Mouse (Mus musculus) heart, adult 2 months (tissue): ENCODE measurements around the gene Pitpnc1. TPM values are rescaled to one million over a fixed set of nuclear protein-coding genes. Genes with fewer than 3 reads are reported as not detected.
A peak's percentile ranks its signal among the peaks of the same experiment; 100 is the strongest.

Experiments
- DNase-seq, 2 experiments: peaks; one replicate each; pipeline ENCODE4 v3.0.0; 2021
- H3K27ac ChIP-seq: fragments of 200-600 bp; 2 replicates; pipeline ENCODE4 v1.8.1; 2022
- H3K27me3 ChIP-seq: fragments of 200-500 bp; 2 replicates; pipeline ENCODE4 v1.6.1; 2012; ENCODE audit warnings: mild to moderate bottlenecking, low read length, inconsistent platforms, mixed read lengths; ENCODE audit not compliant: control insufficient read depth, insufficient read depth
- H3K36me3 ChIP-seq: fragments of 200-500 bp; 2 replicates; pipeline ENCODE4 v1.6.1; 2012; ENCODE audit warnings: low read length, inconsistent platforms; ENCODE audit not compliant: control insufficient read depth, insufficient read depth
- H3K4me1 ChIP-seq: fragments of 200-500 bp; 2 replicates; pipeline ENCODE4 v1.6.1; 2011; ENCODE audit warnings: low read length; ENCODE audit not compliant: control insufficient read depth, insufficient read depth
- H3K4me3 ChIP-seq: fragments of 200-600 bp; 2 replicates; pipeline ENCODE4 v1.8.1; 2022
- H3K79me2 ChIP-seq: fragments of 200-500 bp; replicated peaks from 2 replicates; pipeline ENCODE4 v1.6.1; 2012; ENCODE audit warnings: mild to moderate bottlenecking, inconsistent platforms, low read length, moderate library complexity, mixed read lengths; ENCODE audit not compliant: control insufficient read depth, insufficient read depth
- H3K9ac ChIP-seq: fragments of 200-500 bp; 2 replicates; pipeline ENCODE4 v1.6.1; 2012; ENCODE audit warnings: low read depth, mild to moderate bottlenecking, control low read depth, inconsistent platforms, low read length, mixed read lengths
- CTCF ChIP-seq: fragments of 200-600 bp; IDR thresholded peaks from 2 replicates; pipeline ENCODE4 v1.8.1; 2022; ENCODE audit warnings: antibody characterized with exemption, mild to moderate bottlenecking, moderate library complexity
- EP300 ChIP-seq: fragments of 200-500 bp; IDR thresholded peaks from 2 replicates; pipeline ENCODE4 v1.6.1; 2011; ENCODE audit warnings: low read depth, low read length, control low read depth; ENCODE audit not compliant: insufficient read depth
- POLR2A ChIP-seq: fragments of 200-500 bp; IDR thresholded peaks from 2 replicates; pipeline ENCODE4 v1.6.1; 2011; ENCODE audit warnings: mild to moderate bottlenecking, low read depth, low read length, control low read depth; ENCODE audit not compliant: insufficient read depth
- WGBS: fragments of 180-500 bp; shearing (Covaris S2); methylation state at CpG from one replicate; pipeline ENCODE4 v1.1.7; 2018; 5-methylcytosine and 5-hydroxymethylcytosine counted together
- intact Hi-C: fragments of 180-260 bp; cut with DNase I; formaldehyde crosslinking; loops from one replicate; pipeline ENCODE4 v1.15.1; 2025
- polyA plus RNA-seq: library from polyadenylated mRNA; depleted of rRNA; stranded (reverse); fragments of >200 nt; gene quantifications from 2 replicates; pipeline ENCODE4 v1.2.3, GENCODE M21; 2012
- total RNA-seq, 2 experiments: library from RNA; stranded (reverse); gene quantifications; 2 replicates each; pipeline ENCODE4 v1.2.3; 2021

Gene Pitpnc1
- total and polyA plus RNA-seq, 3 experiments = 22.7 to 68.1 (median 66.4) TPM

- H3K27me3 ChIP-seq = no peaks in the 10 kb centered on the region
- H3K9ac ChIP-seq = no peak overlapping the region
- WGBS = 51% methylated on average over 3 of the region's 3 CpGs
- TF ChIP-seq EP300 = no peak
- peaks cover 3% of the 10 kb centered on the region; the same call in 1 of the 2 replicates for H3K36me3 ChIP-seq
- intact Hi-C loops = no loop called here
- H3K27ac ChIP-seq = peak overlapping the region; percentile 21
- no peak for DNase-seq
- peaks cover 12% of the 10 kb centered on the region for H3K4me1 ChIP-seq
- no peaks in the 10 kb centered on the region; the same call in 1 of the 2 replicates for H3K79me2 ChIP-seq
- no peak overlapping the region for H3K4me3 ChIP-seq
These were observed 100.0 kb downstream of the Pitpnc1 start for GRCm38 (mm10) chr11:107370476-107370875.

GRCm38 (mm10) chr11:107369661-107370060 lies 100.8 kb downstream of the Pitpnc1 start:
- no peak for TF ChIP-seq CTCF
- no peak for TF ChIP-seq EP300
- DNase-seq = no peak
- peak overlapping the region; percentile 21 for H3K27ac ChIP-seq
- intact Hi-C loops = loop anchor here (1.0 kb wide), 1 partner anchor 132 kb away; no protein-coding TSS in a partner anchor
- no peaks in the 10 kb centered on the region for H3K27me3 ChIP-seq
- H3K79me2 ChIP-seq = no peaks in the 10 kb centered on the region; the same call in 1 of the 2 replicates
- H3K9ac ChIP-seq = no peak overlapping the region
- H3K4me3 ChIP-seq = no peak overlapping the region
- peaks cover 12% of the 10 kb centered on the region for H3K4me1 ChIP-seq
- 96% methylated on average over 6 of the region's 6 CpGs for WGBS
- peaks cover 3% of the 10 kb centered on the region; the same call in 1 of the 2 replicates for H3K36me3 ChIP-seq

DNA sequence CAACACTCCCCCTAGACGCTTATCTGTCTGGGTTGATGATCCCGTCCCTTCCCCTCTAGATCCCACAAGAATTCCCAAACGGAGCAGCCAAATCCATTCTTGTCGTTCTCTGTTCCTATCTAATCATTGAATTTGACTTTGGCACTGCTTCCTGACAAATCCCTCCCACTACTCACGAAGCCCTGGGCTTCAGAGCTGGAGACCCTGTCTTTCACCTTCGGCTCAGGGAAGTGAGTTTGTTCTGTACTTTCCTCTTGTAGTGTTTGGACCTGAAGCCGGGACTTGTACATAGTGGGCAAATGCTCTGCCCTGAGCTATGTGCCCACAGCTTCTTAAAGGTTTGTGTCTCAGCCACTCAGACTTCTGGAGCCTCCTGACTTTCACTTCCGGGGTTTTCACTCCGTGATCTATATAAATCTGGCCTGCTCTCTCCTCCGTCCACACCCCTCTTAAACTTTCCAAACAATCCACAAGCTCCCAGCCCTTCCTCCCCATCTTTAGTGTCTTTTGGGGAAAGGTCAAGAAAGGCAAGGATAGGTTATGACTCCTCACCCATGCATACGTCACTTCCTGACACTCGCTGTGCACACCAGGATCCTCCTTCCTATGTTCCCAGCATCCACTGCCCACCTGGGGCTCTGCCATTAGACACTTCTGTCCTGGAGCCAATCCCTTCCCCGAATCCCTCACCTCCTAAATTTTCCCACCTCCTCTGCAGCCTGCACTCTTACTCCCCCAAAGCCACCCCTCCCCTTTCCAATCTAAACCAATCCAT lies 104.4 kb downstream of the Pitpnc1 start:
- peaks cover 1% of the 10 kb centered on the region; the same call in 1 of the 2 replicates for H3K79me2 ChIP-seq
- H3K9ac ChIP-seq = no peak overlapping the region
- no peak for TF ChIP-seq CTCF
- TF ChIP-seq EP300 = no peak
- no peaks in the 10 kb centered on the region; the same call in 1 of the 2 replicates for H3K36me3 ChIP-seq
- H3K27me3 ChIP-seq = no peaks in the 10 kb centered on the region
- H3K4me3 ChIP-seq = peak overlapping the region; percentile 24
- no peak for DNase-seq
- 33% methylated on average over 13 of the region's 13 CpGs for WGBS
- peaks cover 10% of the 10 kb centered on the region for H3K4me1 ChIP-seq
- peak overlapping the region; percentile 46 for H3K27ac ChIP-seq
- intact Hi-C loops = loop anchor here (2.0 kb wide), 1 partner anchor 13 kb away; no protein-coding TSS in a partner anchor

DNA sequence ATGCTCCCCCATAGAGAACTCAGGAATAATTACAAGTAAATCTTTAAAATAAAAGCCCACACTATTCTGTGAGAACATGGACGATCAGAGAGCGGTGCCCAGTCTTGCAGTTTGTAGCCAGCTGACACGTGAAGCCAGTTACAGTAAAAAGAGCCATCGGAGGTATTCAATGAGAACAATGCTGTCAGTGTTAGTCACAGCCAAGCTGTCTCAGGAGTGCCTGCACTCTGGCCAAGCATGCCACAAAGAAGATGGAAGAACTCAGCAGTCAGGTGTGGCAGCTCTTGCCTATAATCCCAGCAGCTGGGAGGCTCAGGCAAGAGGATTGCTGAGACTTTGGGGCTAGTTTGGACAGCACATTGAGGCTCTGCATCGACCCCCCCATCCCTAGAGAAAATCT lies 111.8 kb downstream of the Pitpnc1 start:
- peaks cover 2% of the 10 kb centered on the region; the same call in 1 of the 2 replicates for H3K79me2 ChIP-seq
- 56% methylated on average over 5 of the region's 5 CpGs for WGBS
- H3K9ac ChIP-seq = no peak overlapping the region
- H3K27ac ChIP-seq = no peak overlapping the region
- no peak for DNase-seq
- H3K4me3 ChIP-seq = no peak overlapping the region
- no peaks in the 10 kb centered on the region; the same call in 1 of the 2 replicates for H3K36me3 ChIP-seq
- peaks cover 15% of the 10 kb centered on the region for H3K4me1 ChIP-seq
- no peaks in the 10 kb centered on the region for H3K27me3 ChIP-seq
- intact Hi-C loops = no loop called here
- TF ChIP-seq CTCF = no peak
- no peak for TF ChIP-seq POLR2A
- TF ChIP-seq EP300 = no peak

DNA sequence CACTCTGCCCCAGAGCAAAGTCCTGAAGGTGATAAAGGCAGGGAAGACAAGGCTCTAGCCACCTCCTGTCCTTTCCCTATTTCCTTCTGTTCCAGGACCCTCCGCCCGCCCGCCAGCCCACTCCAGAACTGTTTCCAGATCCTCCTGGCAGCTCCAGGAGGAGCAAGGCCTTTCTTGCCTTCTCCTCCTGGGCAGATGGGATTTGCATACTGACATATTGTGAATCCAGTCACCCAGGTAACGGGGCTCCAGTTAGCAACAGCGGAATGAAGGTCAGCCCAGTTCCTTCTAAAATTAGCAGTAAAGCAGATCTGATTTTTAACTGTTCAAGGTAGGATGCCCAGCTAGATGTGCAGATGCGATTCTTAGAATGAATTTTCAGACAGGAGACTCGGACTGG lies 114.3 kb downstream of the Pitpnc1 start:
- DNase-seq = no peak
- TF ChIP-seq EP300 (no peak), CTCF (no peak), POLR2A (no peak)
- peak overlapping the region; percentile 78 for H3K27ac ChIP-seq

DNA sequence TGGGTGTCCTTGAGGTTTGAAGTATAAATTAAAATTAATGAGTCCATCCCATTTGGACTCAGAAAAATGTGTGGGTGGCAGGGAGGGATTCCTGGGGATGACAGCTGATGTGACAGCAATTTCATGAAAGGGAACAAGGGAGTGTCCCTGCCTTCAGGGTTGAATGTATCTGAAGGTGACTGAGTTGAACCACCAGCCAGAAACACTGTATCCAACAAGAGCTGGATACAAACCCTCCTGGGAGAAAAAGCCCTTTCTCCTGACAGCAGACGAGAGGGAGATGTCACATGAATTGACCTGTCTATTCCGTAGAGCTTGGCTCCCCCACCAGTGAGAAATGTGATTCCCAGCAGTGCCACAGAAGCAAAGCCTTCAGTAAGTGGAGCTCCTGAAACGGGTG lies 115.0 kb downstream of the Pitpnc1 start:
- no peak overlapping the region for H3K4me3 ChIP-seq
- peak overlapping the region; percentile 78 for H3K27ac ChIP-seq
- no peak for DNase-seq
- WGBS = 26% methylated on average over 3 of the region's 3 CpGs
- intact Hi-C loops = loop anchor here (2.0 kb wide), 1 partner anchor 25 kb away; no protein-coding TSS in a partner anchor
- H3K36me3 ChIP-seq = no peaks in the 10 kb centered on the region; the same call in 1 of the 2 replicates
- H3K4me1 ChIP-seq = peaks cover 16% of the 10 kb centered on the region
- no peaks in the 10 kb centered on the region for H3K27me3 ChIP-seq
- H3K9ac ChIP-seq = no peak overlapping the region
- TF ChIP-seq EP300 (no peak), CTCF (no peak)
- no peaks in the 10 kb centered on the region; the same call in 1 of the 2 replicates for H3K79me2 ChIP-seq

More for the DNA sequence above, 114.3 kb downstream of the Pitpnc1 start:
- no peak overlapping the region for H3K9ac ChIP-seq
- peaks cover 16% of the 10 kb centered on the region for H3K4me1 ChIP-seq
- H3K27me3 ChIP-seq = no peaks in the 10 kb centered on the region
- no peaks in the 10 kb centered on the region; the same call in 1 of the 2 replicates for H3K36me3 ChIP-seq
- WGBS = 60% methylated on average over 7 of the region's 7 CpGs
- peaks cover 2% of the 10 kb centered on the region; the same call in 1 of the 2 replicates for H3K79me2 ChIP-seq
- no peak overlapping the region for H3K4me3 ChIP-seq
- intact Hi-C loops = no loop called here
